Mouse (Mus musculus) spleen, adult 2 months (tissue): Measurements from ENCODE around the gene Tpx2.

Experiments
- CTCF ChIP-seq: fragments of 200-500 bp; IDR thresholded peaks from 2 replicates; pipeline ENCODE4 v1.5.1; 2011; ENCODE audit warnings: mild to moderate bottlenecking, inconsistent platforms; ENCODE audit not compliant: insufficient read depth, insufficient read length, insufficient replicate concordance; ENCODE audit errors: extremely low read depth
- POLR2A ChIP-seq: fragments of 200-500 bp; IDR thresholded peaks from 2 replicates; pipeline ENCODE4 v1.6.1; 2011; ENCODE audit warnings: low read depth, low read length, inconsistent platforms

GRCm38 (mm10) chr2:152922376-152922775 lies 74.6 kb downstream of the Tpx2 start:
- TF ChIP-seq POLR2A (no peak), CTCF (no peak)
